Mouse (Mus musculus) limb, embryonic 12.5 days (tissue): ENCODE measurements at regions not wholly inside any gene's neighbourhood (a gene's known extent, or its start where the extent isn't known, plus 50 kb on each side); places are given as distances from the start of the nearest gene placed in this dataset.

Experiments
- ATAC-seq: fragments of 200-750 bp; cut with Nextera tagmentation; 2 replicates; pipeline ENCODE4 v1.8.0; 2017; ENCODE audit warnings: low read depth, moderate TSS enrichment; ENCODE audit not compliant: insufficient number of reproducible peaks, insufficient read depth, low FRiP score, low TSS enrichment
- H3K27ac ChIP-seq: fragments of 300-500 bp; sonication (generic); 2 replicates; pipeline ENCODE4 v1.5.1; 2016; ENCODE audit warnings: mild to moderate bottlenecking, moderate library complexity
- H3K27me3 ChIP-seq: fragments of 300-500 bp; sonication (generic); 2 replicates; pipeline ENCODE4 v1.6.1; 2016; ENCODE audit warnings: mild to moderate bottlenecking, moderate library complexity
- H3K36me3 ChIP-seq: fragments of 300-500 bp; sonication (generic); 2 replicates; pipeline ENCODE4 v1.6.1; 2016; ENCODE audit warnings: mild to moderate bottlenecking, moderate library complexity
- H3K4me1 ChIP-seq: fragments of 300-500 bp; sonication (generic); replicated peaks from 2 replicates; pipeline ENCODE4 v1.6.1; 2016
- H3K4me2 ChIP-seq: fragments of 300-500 bp; sonication (generic); 2 replicates; pipeline ENCODE4 v1.6.1; 2016; ENCODE audit warnings: mild to moderate bottlenecking, moderate library complexity
- H3K4me3 ChIP-seq: fragments of 300-500 bp; sonication (generic); replicated peaks from 2 replicates; pipeline ENCODE4 v1.5.1; 2016; ENCODE audit warnings: mild to moderate bottlenecking
- H3K9ac ChIP-seq: fragments of 300-500 bp; sonication (generic); replicated peaks from 2 replicates; pipeline ENCODE4 v1.6.1; 2016; ENCODE audit warnings: mild to moderate bottlenecking, moderate library complexity
- H3K9me3 ChIP-seq: fragments of 300-500 bp; sonication (generic); 2 replicates; pipeline ENCODE4 v1.6.1; 2016; ENCODE audit warnings: mild to moderate bottlenecking, moderate library complexity
- WGBS: fragments of 180-500 bp; shearing (Covaris S2); methylation state at CpG from one replicate; pipeline ENCODE4 v1.1.7; 2016; 5-methylcytosine and 5-hydroxymethylcytosine counted together

- no peaks in the 10 kb centered on the region for H3K27me3 ChIP-seq
- no peaks in the 10 kb centered on the region for H3K9me3 ChIP-seq
- no peaks in the 10 kb centered on the region for H3K36me3 ChIP-seq
- H3K4me1 ChIP-seq = no peaks in the 10 kb centered on the region
- no peak overlapping the region for H3K4me3 ChIP-seq
- ATAC-seq = no peak
- 85% methylated on average over 5 of the region's 5 CpGs for WGBS
- no peak overlapping the region for H3K27ac ChIP-seq
- no peak overlapping the region for H3K9ac ChIP-seq
- H3K4me2 ChIP-seq = no peak overlapping the region
These were observed 208.9 kb upstream of the Klf14 start for GRCm38 (mm10) chr6:31167732-31168131.

DNA sequence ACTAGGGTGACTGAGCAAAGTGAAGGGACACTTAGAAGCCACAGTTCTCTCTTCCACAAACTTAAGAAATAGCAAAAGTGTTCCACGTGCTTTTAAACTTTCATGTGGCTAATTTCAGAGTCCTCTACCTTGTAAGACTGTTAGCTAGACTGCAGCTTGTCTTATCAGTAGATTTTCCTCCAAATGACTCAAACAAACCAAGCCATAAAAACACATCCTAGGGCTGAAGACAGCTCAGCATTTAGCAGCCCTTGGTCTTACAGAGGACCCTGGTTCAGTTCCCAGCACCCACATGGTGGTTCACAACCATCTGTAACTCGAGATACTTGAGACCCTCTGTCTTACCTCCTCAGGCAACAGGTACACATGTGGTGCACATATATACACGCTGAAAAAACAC is 209.9 kb upstream of the Klf14 start:
- Histone ChIP-seq H3K9ac (no peak overlapping the region), H3K27ac (no peak overlapping the region), H3K4me1 (no peaks in the 10 kb centered on the region), H3K4me2 (no peak overlapping the region), H3K27me3 (no peaks in the 10 kb centered on the region), H3K9me3 (no peaks in the 10 kb centered on the region), H3K36me3 (no peaks in the 10 kb centered on the region), H3K4me3 (no peak overlapping the region)
- 82% methylated on average over 3 of the region's 3 CpGs for WGBS
- ATAC-seq = no peak

DNA sequence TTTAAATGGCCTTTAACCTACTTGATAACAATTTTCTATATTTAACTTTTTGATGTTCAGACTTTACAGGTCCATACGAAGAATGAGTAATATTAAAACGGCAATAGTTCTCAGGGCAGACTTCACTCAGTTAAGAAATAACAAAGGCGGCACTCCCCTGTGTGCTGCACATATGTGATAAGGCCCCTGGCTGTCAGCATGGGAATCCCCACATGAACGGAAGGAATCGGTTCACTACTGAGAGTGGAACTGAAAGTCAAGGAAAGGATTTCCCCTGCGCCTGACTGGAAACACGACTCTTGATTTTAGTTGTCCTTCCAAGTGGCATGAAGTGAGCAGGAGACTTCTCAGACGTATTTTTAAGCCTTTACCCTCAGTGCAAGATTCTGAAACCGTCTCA is 210.5 kb upstream of the Klf14 start:
- no peak overlapping the region for H3K27ac ChIP-seq
- no peak overlapping the region for H3K4me3 ChIP-seq
- no peaks in the 10 kb centered on the region for H3K27me3 ChIP-seq
- 83% methylated on average over 9 of the region's 9 CpGs for WGBS
- H3K36me3 ChIP-seq = no peaks in the 10 kb centered on the region
- no peak overlapping the region for H3K9ac ChIP-seq
- no peaks in the 10 kb centered on the region for H3K9me3 ChIP-seq
- ATAC-seq = no peak
- H3K4me2 ChIP-seq = no peak overlapping the region
- no peaks in the 10 kb centered on the region for H3K4me1 ChIP-seq

GRCm38 (mm10) chr6:31169868-31170600 is 211.2 kb upstream of the Klf14 start:
- WGBS = 59% methylated on average over 9 of the region's 9 CpGs
- Histone ChIP-seq H3K4me2 (no peak overlapping the region), H3K9ac (no peak overlapping the region), H3K36me3 (no peaks in the 10 kb centered on the region), H3K27ac (no peak overlapping the region), H3K4me3 (no peak overlapping the region), H3K27me3 (no peaks in the 10 kb centered on the region), H3K9me3 (no peaks in the 10 kb centered on the region), H3K4me1 (no peaks in the 10 kb centered on the region)
- ATAC-seq = no peak

GRCm38 (mm10) chr6:31171831-31172569 is 213.1 kb upstream of the Klf14 start:
- Histone ChIP-seq H3K4me3 (no peak overlapping the region), H3K4me1 (0 out of 2 replicates have a peak, but pooled peaks cover 8% of the 10 kb centered on the region), H3K9me3 (no peaks in the 10 kb centered on the region), H3K4me2 (no peak overlapping the region), H3K9ac (no peak overlapping the region), H3K36me3 (no peaks in the 10 kb centered on the region), H3K27ac (no peak overlapping the region), H3K27me3 (no peaks in the 10 kb centered on the region)
- WGBS = 90% methylated on average over 10 of the region's 10 CpGs
- ATAC-seq = no peak

DNA sequence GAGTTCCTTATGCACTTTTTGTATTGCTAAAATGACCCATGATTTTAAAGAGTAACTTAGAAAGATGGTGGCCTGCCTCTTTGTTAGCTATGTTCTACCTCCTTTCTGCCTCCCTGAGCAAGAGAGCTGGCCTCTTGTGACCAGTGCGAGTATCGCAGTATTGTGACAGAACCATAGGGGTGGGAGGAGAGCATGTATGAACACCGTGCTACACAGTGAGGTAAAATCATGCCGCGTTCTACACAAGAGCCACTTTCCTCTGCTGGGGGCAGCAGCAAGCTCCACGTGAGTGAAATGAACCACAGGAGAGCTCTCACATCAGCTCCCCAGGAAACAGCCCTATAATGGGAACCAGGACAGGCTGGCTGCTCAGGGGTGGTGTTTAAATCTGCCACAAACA is 216.9 kb upstream of the Klf14 start:
- no peak overlapping the region for H3K9ac ChIP-seq
- 0 out of 2 replicates have a peak, but pooled peaks cover 8% of the 10 kb centered on the region for H3K4me1 ChIP-seq
- H3K4me2 ChIP-seq = no peak overlapping the region
- no peak for ATAC-seq
- H3K4me3 ChIP-seq = no peak overlapping the region
- H3K36me3 ChIP-seq = no peaks in the 10 kb centered on the region
- H3K27me3 ChIP-seq = no peaks in the 10 kb centered on the region
- no peak overlapping the region for H3K27ac ChIP-seq
- 66% methylated on average over 6 of the region's 6 CpGs for WGBS
- no peaks in the 10 kb centered on the region for H3K9me3 ChIP-seq

- Histone ChIP-seq H3K27me3 (no peaks in the 10 kb centered on the region), H3K4me3 (no peak overlapping the region), H3K4me1 (0 out of 2 replicates have a peak, but pooled peaks cover 8% of the 10 kb centered on the region), H3K4me2 (no peak overlapping the region), H3K9me3 (no peaks in the 10 kb centered on the region), H3K36me3 (no peaks in the 10 kb centered on the region), H3K9ac (no peak overlapping the region), H3K27ac (no peak overlapping the region)
- 76% methylated on average over 8 of the region's 8 CpGs for WGBS
- no peak for ATAC-seq
These were observed 217.5 kb upstream of the Klf14 start for GRCm38 (mm10) chr6:31176368-31176767.

DNA sequence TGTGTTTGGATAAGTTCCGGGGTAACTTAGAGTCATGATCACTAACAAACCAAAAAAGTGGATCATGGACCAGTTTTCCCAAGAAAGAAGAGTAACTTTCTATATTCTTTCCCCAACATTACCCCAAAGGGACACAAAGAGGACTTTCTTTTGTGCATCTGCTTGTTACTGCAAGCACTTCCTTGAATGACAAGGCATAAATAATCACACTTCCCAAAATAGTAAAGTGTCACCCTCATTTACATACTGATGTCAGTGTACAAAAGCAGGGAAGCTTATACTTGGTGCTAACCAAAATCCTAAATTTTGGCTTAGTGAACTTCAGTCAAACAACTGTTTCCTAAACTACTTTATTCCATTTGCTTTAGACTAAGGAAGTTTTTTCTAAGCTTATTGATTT is 218.0 kb upstream of the Klf14 start:
- Histone ChIP-seq H3K4me3 (no peak overlapping the region), H3K27me3 (no peaks in the 10 kb centered on the region), H3K27ac (no peak overlapping the region), H3K9me3 (no peaks in the 10 kb centered on the region), H3K4me2 (no peak overlapping the region), H3K36me3 (no peaks in the 10 kb centered on the region), H3K4me1 (0 out of 2 replicates have a peak, but pooled peaks cover 8% of the 10 kb centered on the region), H3K9ac (no peak overlapping the region)
- whole genome bisulfite sequencing = 85% methylated on average over 1 of the region's 1 CpGs
- ATAC-seq = no peak

GRCm38 (mm10) chr6:31178201-31178880 is 219.5 kb upstream of the Klf14 start:
- no peak for ATAC-seq
- 85% methylated on average over 8 of the region's 8 CpGs for WGBS
- Histone ChIP-seq H3K36me3 (no peaks in the 10 kb centered on the region), H3K4me1 (0 out of 2 replicates have a peak, but pooled peaks cover 11% of the 10 kb centered on the region), H3K9me3 (no peaks in the 10 kb centered on the region), H3K4me2 (no peak overlapping the region), H3K27ac (no peak overlapping the region), H3K27me3 (no peaks in the 10 kb centered on the region), H3K9ac (no peak overlapping the region), H3K4me3 (no peak overlapping the region)

- Histone ChIP-seq H3K4me2 (no peak overlapping the region), H3K9me3 (no peaks in the 10 kb centered on the region), H3K9ac (no peak overlapping the region), H3K4me3 (no peak overlapping the region), H3K27ac (no peak overlapping the region), H3K36me3 (no peaks in the 10 kb centered on the region), H3K27me3 (no peaks in the 10 kb centered on the region), H3K4me1 (0 out of 2 replicates have a peak, but pooled peaks cover 5% of the 10 kb centered on the region)
- no peak for ATAC-seq
- WGBS = 77% methylated on average over 6 of the region's 6 CpGs
These were observed 216.3 kb upstream of the Mkln1 start for GRCm38 (mm10) chr6:31182284-31182683.

DNA sequence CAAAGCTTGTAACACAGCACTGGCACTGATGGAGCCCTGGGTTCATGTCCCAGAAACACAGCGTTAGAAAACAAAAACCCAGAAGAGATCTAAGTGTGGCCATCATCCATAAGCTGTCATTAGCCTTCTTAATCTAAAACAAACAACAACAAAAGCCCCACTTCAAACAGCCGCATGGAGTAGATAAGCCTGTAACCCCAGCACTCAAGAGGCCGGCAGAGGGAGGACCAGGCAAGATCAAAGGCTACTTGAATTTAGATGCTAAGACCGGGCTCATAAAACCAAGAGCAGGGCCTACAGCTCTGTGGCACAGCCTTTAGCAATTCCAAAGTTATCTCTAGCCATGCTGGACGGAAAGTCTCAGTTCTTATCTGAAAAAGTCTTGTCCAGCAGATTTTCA is 215.4 kb upstream of the Mkln1 start:
- Histone ChIP-seq H3K4me1 (0 out of 2 replicates have a peak, but pooled peaks cover 5% of the 10 kb centered on the region), H3K27ac (no peak overlapping the region), H3K4me3 (no peak overlapping the region), H3K27me3 (no peaks in the 10 kb centered on the region), H3K9ac (no peak overlapping the region), H3K36me3 (no peaks in the 10 kb centered on the region), H3K4me2 (no peak overlapping the region), H3K9me3 (no peaks in the 10 kb centered on the region)
- ATAC-seq = no peak
- WGBS = 8% methylated on average over 5 of the region's 5 CpGs
